In genomic region chr10:61147157-61148040, GRCm38 (mm10) we compare ENCODE assay signal across 8 mouse cellular contexts. TPM values are rescaled to one million over a fixed set of nuclear protein-coding genes. Genes with fewer than 3 reads are reported as not detected.
DNase-seq lines count a peak whose midpoint lies in the region; ATAC-seq and TF ChIP-seq lines count a peak whose summit lies in the region.

TSS of gene Sgpl1 (minus strand) at chr10:61147703.

- H3K4me1 ChIP-seq in embryonic facial prominence, embryonic 14.5 days (ENCODE audit: control insufficient read depth, insufficient read depth, low read length): peaks cover 7% of the 10 kb centered on the region
- peaks cover 4% of the 10 kb centered on the region; the same call in 1 of the 2 replicates for H3K4me1 ChIP-seq in limb, embryonic 14.5 days (ENCODE audit: control insufficient read depth, insufficient read depth, low read length)
- H3K4me1 ChIP-seq in midbrain, postnatal 0 days (ENCODE audit: insufficient read depth, low read length): no peaks in the 10 kb centered on the region

- no peaks in the 10 kb centered on the region for H3K27me3 ChIP-seq in embryonic facial prominence, embryonic 14.5 days (replicated peaks; ENCODE audit: control insufficient read depth, insufficient read depth, low read length)
- no peaks in the 10 kb centered on the region for H3K27me3 ChIP-seq in limb, embryonic 14.5 days (ENCODE audit: control insufficient read depth, insufficient read depth, low read length)
- H3K27me3 ChIP-seq in midbrain, postnatal 0 days (ENCODE audit: insufficient read depth, low read length): no peaks in the 10 kb centered on the region

- ATAC-seq in embryonic facial prominence, embryonic 14.5 days (ENCODE audit: low read depth): peak; percentile 87
- peak; percentile 89 for ATAC-seq in limb, embryonic 14.5 days (ENCODE audit: low FRiP score, low read depth)
- ATAC-seq in midbrain, postnatal 0 days (ENCODE audit: low FRiP score): peak; percentile 86

- TF ChIP-seq POLR2A in limb, embryonic 14.5 days (IDR thresholded peaks at IDR 0.05; ENCODE audit: borderline replicate concordance, extremely low read depth, insufficient read depth, insufficient read length): peak; percentile 90; the same call in 1 of the 2 replicates

- H3K4me2 ChIP-seq in embryonic facial prominence, embryonic 14.5 days (ENCODE audit: low read depth, low read length): peak within 1 kb of the TSS; percentile 84
- H3K4me2 ChIP-seq in limb, embryonic 14.5 days (replicated peaks; ENCODE audit: low read depth, low read length, severe bottlenecking): peak within 1 kb of the TSS; percentile 87
- H3K4me2 ChIP-seq in midbrain, postnatal 0 days (ENCODE audit: low read depth, low read length, poor library complexity, severe bottlenecking): peak within 1 kb of the TSS; percentile 89

- H3K36me3 ChIP-seq in embryonic facial prominence, embryonic 14.5 days (ENCODE audit: control insufficient read depth, insufficient read depth, low read length): no peaks in the 10 kb centered on the region
- no peaks in the 10 kb centered on the region for H3K36me3 ChIP-seq in limb, embryonic 14.5 days (ENCODE audit: control insufficient read depth, insufficient read depth, low read length)
- no peaks in the 10 kb centered on the region for H3K36me3 ChIP-seq in midbrain, postnatal 0 days (ENCODE audit: insufficient read depth, low read length)

- no peaks in the 10 kb centered on the region for H3K9me3 ChIP-seq in embryonic facial prominence, embryonic 14.5 days (ENCODE audit: control insufficient read depth, low read length)
- H3K9me3 ChIP-seq in limb, embryonic 14.5 days (ENCODE audit: control insufficient read depth, low read length): no peaks in the 10 kb centered on the region
- no peaks in the 10 kb centered on the region for H3K9me3 ChIP-seq in midbrain, postnatal 0 days (ENCODE audit: low read length)

- peak within 1 kb of the TSS; percentile 95 for H3K27ac ChIP-seq in embryonic facial prominence, embryonic 14.5 days (replicated peaks; ENCODE audit: low read depth, low read length)
- H3K27ac ChIP-seq in limb, embryonic 14.5 days (replicated peaks; ENCODE audit: low read depth, low read length): peak within 1 kb of the TSS; percentile 92
- H3K27ac ChIP-seq in midbrain, postnatal 0 days (ENCODE audit: low read depth, low read length): peak within 1 kb of the TSS; percentile 90

- peak; percentile 86 for DNase-seq in 3134 (ENCODE audit: extremely low read depth, insufficient read length, low spot score)
- peak; percentile 88 to 92 for DNase-seq in adrenal gland, postnatal 4 days (ENCODE audit: low spot score in 2 of 2)
- DNase-seq in embryonic facial prominence, embryonic 14.5 days (ENCODE audit: low spot score): peak; percentile 95
- DNase-seq in heart, adult 8-10 months (ENCODE audit: low spot score): peak; percentile 81
- DNase-seq in kidney, adult 9 months: peak; percentile 87
- peak; percentile 89 for DNase-seq in limb, embryonic 14.5 days (ENCODE audit: low spot score)
- peak; percentile 94 for DNase-seq in midbrain, postnatal 0 days (ENCODE audit: low spot score)
- peak; percentile 76 to 82 for DNase-seq in spleen, postnatal 14 days (ENCODE audit: low spot score in 2 of 2)

- under 1% methylated on average over 32 of the region's 82 CpGs for WGBS in embryonic facial prominence, embryonic 14.5 days
- WGBS in limb, embryonic 14.5 days: 1% methylated on average over 74 of the region's 82 CpGs
- WGBS in midbrain, postnatal 0 days: 1% methylated on average over 74 of the region's 82 CpGs

- peak; percentile 78 for TF ChIP-seq CTCF in midbrain, postnatal 0 days (IDR thresholded peaks at IDR 0.05)

- H3K4me3 ChIP-seq in embryonic facial prominence, embryonic 14.5 days (ENCODE audit: low read depth, low read length): peak within 1 kb of the TSS; percentile 83
- H3K4me3 ChIP-seq in limb, embryonic 14.5 days (replicated peaks; ENCODE audit: low read length): peak within 1 kb of the TSS; percentile 84
- peak within 1 kb of the TSS; percentile 83 for H3K4me3 ChIP-seq in midbrain, postnatal 0 days (ENCODE audit: low read depth, low read length)

- peak within 1 kb of the TSS; percentile 88 for H3K9ac ChIP-seq in embryonic facial prominence, embryonic 14.5 days (ENCODE audit: low read depth, low read length)
- H3K9ac ChIP-seq in limb, embryonic 14.5 days (ENCODE audit: low read depth, low read length, severe bottlenecking): peak within 1 kb of the TSS; percentile 85
- H3K9ac ChIP-seq in midbrain, postnatal 0 days (replicated peaks; ENCODE audit: low read length, poor library complexity, severe bottlenecking): peak within 1 kb of the TSS; percentile 87

RNA-seq across cellular contexts. Expression of gene Sgpl1, which starts in this region (rescaled TPM):
- total RNA-seq in adrenal gland, postnatal 4 days (2021): 10 to 100 TPM; 61.8 to 67.6 TPM
- 64.3 and 73.8 TPM in 2 replicates for polyA plus RNA-seq in embryonic facial prominence, embryonic 14.5 days (2014; fragmentation: Nextera tagmentation; extraction: Ambion mirVana)
- total RNA-seq in heart, adult 8-10 months (2022): 10 to 100 TPM; 13.9 to 17.0 (median 15.4) TPM
- 60.6 and 68.9 TPM in 2 replicates for polyA plus RNA-seq in limb, embryonic 14.5 days (2012; rRNA removed)
- 81.0 and 94.1 TPM in 2 replicates for polyA plus RNA-seq in limb, embryonic 14.5 days (2014; fragmentation: Nextera tagmentation; extraction: Ambion mirVana)
- total RNA-seq in midbrain, postnatal 0 days (2014; rRNA removed): 43.9 and 51.8 TPM in 2 replicates
- polyA plus RNA-seq in midbrain, postnatal 0 days (2015; fragmentation: Nextera tagmentation; extraction: Ambion mirVana): 30.1 and 30.5 TPM in 2 replicates

Comparison
In these comparisons a context has a peak if more than half of its experiments do, and no peak if none do; other contexts are left out.
1. Peak in every context shown above with its lines: DNase-seq, ATAC-seq, H3K4me3 ChIP-seq and H3K27ac ChIP-seq.